Mouse (Mus musculus): Measurements from ENCODE around the gene Timm17a. TPM values are rescaled to one million over a fixed set of nuclear protein-coding genes. Genes with fewer than 3 reads are reported as not detected.

Gene Timm17a
- total RNA-seq, 4 experiments from 2014 or later, result 246 to 345 (median 298) TPM

- no peak for DNase-seq (ENCODE audit: low spot score in 2 of 2)
These were observed 31.7 kb downstream of the Timm17a start for GRCm38 (mm10) chr1:135281841-135282240.

- peak; percentile 59 to 70 for DNase-seq (ENCODE audit: low spot score in 2 of 2)
These were observed 32.9 kb downstream of the Timm17a start for GRCm38 (mm10) chr1:135280646-135281045.

GRCm38 (mm10) chr1:135271371-135271770 is 42.2 kb downstream of the Timm17a start:
- no peak for DNase-seq (ENCODE audit: low spot score in 2 of 2)

- DNase-seq (ENCODE audit: low spot score in 2 of 2), result no peak
These were observed 45.7 kb downstream of the Timm17a start for GRCm38 (mm10) chr1:135267663-135268446.

- DNase-seq (ENCODE audit: low spot score in 2 of 2), result no peak
These were observed 47.7 kb downstream of the Timm17a start for GRCm38 (mm10) chr1:135265834-135266233.

- no peak for DNase-seq (ENCODE audit: low spot score in 2 of 2)
These were observed 50.3 kb downstream of the Timm17a start for GRCm38 (mm10) chr1:135263316-135263715.

GRCm38 (mm10) chr1:135262329-135262728 is 51.2 kb downstream of the Timm17a start:
- DNase-seq (ENCODE audit: low spot score in 2 of 2), result no peak

- no peak for DNase-seq (ENCODE audit: low spot score in 2 of 2)
These were observed 52.6 kb downstream of the Timm17a start for GRCm38 (mm10) chr1:135260931-135261330.

GRCm38 (mm10) chr1:135259128-135259436 is 54.5 kb downstream of the Timm17a start:
- DNase-seq (ENCODE audit: low spot score in 2 of 2), result peak; percentile 51 to 61

- peak; percentile 14 to 53 for DNase-seq (ENCODE audit: low spot score in 2 of 2)
These were observed 55.0 kb downstream of the Timm17a start, which contains the start of gene Elf3 for GRCm38 (mm10) chr1:135258380-135259127. Elf3 (minus strand) TSS chr1:135258568.

- DNase-seq (ENCODE audit: low spot score in 2 of 2), result no peak
These were observed 57.3 kb downstream of the Timm17a start for GRCm38 (mm10) chr1:135256299-135256698.

- DNase-seq (ENCODE audit: low spot score in 2 of 2), result peak; percentile 35 to 65
These were observed 60.7 kb downstream of the Timm17a start for GRCm38 (mm10) chr1:135252854-135253253.

- DNase-seq (ENCODE audit: low spot score in 2 of 2), result no peak
These were observed 62.2 kb downstream of the Timm17a start for GRCm38 (mm10) chr1:135251405-135251804.

GRCm38 (mm10) chr1:135250706-135251105 is 62.9 kb downstream of the Timm17a start:
- DNase-seq (ENCODE audit: low spot score in 2 of 2), result no peak

- DNase-seq (ENCODE audit: low spot score in 2 of 2), result no peak
These were observed 65.1 kb downstream of the Timm17a start for GRCm38 (mm10) chr1:135248434-135248850.

Other genes with a start within 250 kb of the Timm17a start
- gene Lgr6, start 208.5 kb downstream of the Timm17a start, total RNA-seq (2022), result under 1 TPM; 0.11 to 0.19 (median 0.17) TPM
- under 1 TPM; 0.12 to 0.22 (median 0.15) TPM for gene Ptpn7, start 181.1 kb downstream of the Timm17a start, total RNA-seq (2022)
- 10 to 100 TPM; 16.6 to 19.3 (median 18.0) TPM for gene Arl8a, start 167.0 kb downstream of the Timm17a start, total RNA-seq (2022)
- under 1 TPM; 0.15 to 0.36 (median 0.27) TPM for gene Gpr37l1, start 146.1 kb downstream of the Timm17a start, total RNA-seq (2022)
- gene Elf3, start 55.2 kb downstream of the Timm17a start, total RNA-seq (2022), result 1 to 10 TPM in 1 of 4 experiments, under 1 TPM in 3; 0.20 to 1.2 (median 0.58) TPM
- gene Rnpep, start 29.7 kb downstream of the Timm17a start, total RNA-seq (2022), result 10 to 100 TPM; 12.6 to 15.4 (median 13.5) TPM
- 1 to 10 TPM; 2.9 to 4.8 (median 3.5) TPM for gene Lmod1, start 11.0 kb upstream of the Timm17a start, total RNA-seq (2022)
- 100 to 1,000 TPM; 128 to 167 (median 156) TPM for gene Shisa4, start 61.5 kb upstream of the Timm17a start, total RNA-seq (2022)
- gene Ipo9, start 116.7 kb upstream of the Timm17a start, total RNA-seq (2022), result 10 to 100 TPM; 18.0 to 32.4 (median 26.0) TPM

Measured in gastrocnemius, adult 8-10 months (tissue).